Mouse (Mus musculus): ENCODE measurements around the gene Gm49336. TPM values are rescaled to one million over a fixed set of nuclear protein-coding genes. Genes with fewer than 3 reads are reported as not detected.
A peak's percentile ranks its signal among the peaks of the same experiment; 100 is the strongest.

Gene Gm49336
- polyA plus RNA-seq, 1 experiment from 2014 or later, result 63.9 TPM

DNA sequence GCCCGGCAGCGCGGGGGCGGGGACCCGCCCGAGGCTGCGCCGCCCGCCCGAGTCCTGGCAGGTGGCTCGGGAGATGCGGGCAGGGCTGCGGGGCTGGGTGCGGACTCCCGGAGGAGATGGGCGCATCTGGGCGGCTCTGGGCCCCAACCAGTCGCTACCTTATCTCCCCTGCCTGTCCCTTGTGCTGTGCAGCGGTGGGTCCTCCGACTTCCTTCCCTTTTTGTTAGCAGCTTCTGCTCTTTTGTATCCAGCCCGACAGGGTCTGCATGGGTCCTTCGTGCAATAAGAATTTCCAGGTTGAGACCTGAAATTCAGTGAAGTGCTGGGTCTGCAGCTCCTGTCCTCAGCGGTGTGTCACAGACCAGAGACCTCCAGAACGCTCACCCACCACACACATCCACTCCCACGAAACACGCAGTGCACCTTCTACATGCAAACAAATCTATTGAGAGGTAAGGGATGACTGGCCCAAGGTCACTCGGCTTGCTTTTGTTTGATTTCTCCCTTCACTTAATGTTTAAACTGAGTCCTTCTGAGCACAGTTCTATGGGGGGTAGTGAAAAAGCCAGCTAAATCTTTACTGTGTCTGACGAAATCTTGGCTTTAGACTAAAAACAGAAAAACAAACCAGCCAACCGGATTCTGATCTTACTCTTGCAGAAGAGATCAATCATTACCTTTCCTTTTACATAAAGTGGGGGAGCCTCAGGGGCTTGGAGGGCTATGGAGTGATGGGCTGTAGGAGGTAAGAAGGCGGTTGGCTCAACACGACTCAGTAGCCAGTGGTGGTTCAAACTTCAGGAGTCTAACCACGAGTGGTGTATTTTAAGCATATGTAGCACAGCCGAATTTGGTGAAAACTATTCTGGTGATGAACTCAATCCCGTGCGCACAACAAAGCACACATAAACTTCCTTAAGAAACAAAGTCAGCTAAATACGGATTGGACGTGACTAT is 73.4 kb downstream of the Gm49336 start:
- Histone ChIP-seq H3K27me3 (peaks cover 47% of the 10 kb centered on the region), H3K4me1 (peaks cover 13% of the 10 kb centered on the region), H3K4me2 (replicated peaks) (peak overlapping the region; percentile 99), H3K36me3 (no peaks in the 10 kb centered on the region), H3K9me3 (replicated peaks) (no peaks in the 10 kb centered on the region), H3K4me3 (peak overlapping the region; percentile 81), H3K9ac (peak overlapping the region; percentile 83), H3K27ac (peak overlapping the region; percentile 83)
- 19% methylated on average over 37 of the region's 37 CpGs for WGBS
- ATAC-seq (ENCODE audit: low FRiP score), result peak; percentile 69

- ATAC-seq (ENCODE audit: low FRiP score), result peak; percentile 83
Measured at GRCm38 (mm10) chr14:60176891-60177613, 74.3 kb downstream of the Gm49336 start.

GRCm38 (mm10) chr14:60176469-60176890 is 74.8 kb downstream of the Gm49336 start:
- H3K9me3 ChIP-seq (replicated peaks), result no peaks in the 10 kb centered on the region
- H3K9ac ChIP-seq, result peak overlapping the region; percentile 83; the same call in 1 of the 2 replicates
- H3K36me3 ChIP-seq, result no peaks in the 10 kb centered on the region
- 25% methylated on average over 9 of the region's 9 CpGs for WGBS
- H3K27me3 ChIP-seq, result peaks cover 47% of the 10 kb centered on the region
- H3K4me2 ChIP-seq (replicated peaks), result peak overlapping the region; percentile 99
- H3K4me3 ChIP-seq, result peak overlapping the region; percentile 81
- peak overlapping the region; percentile 83; the same call in 1 of the 2 replicates for H3K27ac ChIP-seq
- H3K4me1 ChIP-seq, result peaks cover 18% of the 10 kb centered on the region
- no peak; the same call in none of the 2 replicates for ATAC-seq (ENCODE audit: low FRiP score)

More at GRCm38 (mm10) chr14:60176891-60177613, 74.3 kb downstream of the Gm49336 start:
- Histone ChIP-seq H3K27me3 (peaks cover 47% of the 10 kb centered on the region), H3K4me2 (replicated peaks) (peak overlapping the region; percentile 99), H3K36me3 (no peaks in the 10 kb centered on the region), H3K4me3 (peak overlapping the region; percentile 81), H3K27ac (peak overlapping the region; percentile 83), H3K4me1 (peaks cover 18% of the 10 kb centered on the region), H3K9ac (peak overlapping the region; percentile 83), H3K9me3 (replicated peaks) (no peaks in the 10 kb centered on the region)
- WGBS, result under 1% methylated on average over 60 of the region's 84 CpGs

DNA sequence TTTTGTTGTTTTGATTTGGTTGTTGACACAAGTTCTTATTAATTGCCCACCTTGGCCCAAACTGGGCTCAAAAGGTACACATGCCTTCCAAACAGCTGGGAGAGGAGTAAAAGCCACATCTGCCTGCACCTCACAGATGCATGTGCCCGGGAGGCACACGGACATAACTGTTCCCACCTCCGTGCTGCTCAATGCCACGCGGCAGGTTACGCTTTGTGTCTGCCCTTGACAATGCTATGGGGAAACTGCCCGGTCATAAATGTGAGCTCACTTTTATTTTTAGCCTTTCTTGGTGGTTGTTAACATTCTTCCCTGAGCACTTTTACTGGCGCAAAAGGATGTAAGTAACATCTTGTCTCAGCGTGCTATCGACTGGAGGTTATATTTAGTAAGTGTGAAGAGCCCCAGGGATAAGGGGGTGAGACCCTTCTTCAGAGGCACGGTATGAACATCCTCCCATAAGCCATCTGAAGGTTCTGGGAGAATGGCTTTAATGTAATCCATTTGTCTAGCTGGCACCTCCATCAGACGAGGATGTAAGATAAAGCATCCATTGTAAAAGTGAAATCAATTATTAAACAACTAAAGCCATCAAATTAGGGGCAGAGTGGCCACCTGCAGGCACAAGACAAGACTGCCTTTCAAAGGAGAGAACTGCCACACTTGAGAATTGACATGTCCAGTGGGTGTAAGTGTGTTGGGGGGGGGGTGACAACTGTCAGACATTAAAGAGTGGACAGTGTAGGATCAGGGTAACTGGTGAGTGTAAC is 78.8 kb downstream of the Gm49336 start:
- H3K9me3 ChIP-seq (replicated peaks), result no peaks in the 10 kb centered on the region
- ATAC-seq (ENCODE audit: low FRiP score), result no peak
- H3K27me3 ChIP-seq, result peaks cover 31% of the 10 kb centered on the region
- no peaks in the 10 kb centered on the region for H3K36me3 ChIP-seq
- H3K9ac ChIP-seq, result no peak overlapping the region
- 64% methylated on average over 12 of the region's 12 CpGs for WGBS
- no peak overlapping the region for H3K27ac ChIP-seq
- no peak overlapping the region for H3K4me2 ChIP-seq (replicated peaks)
- no peak overlapping the region for H3K4me3 ChIP-seq
- peaks cover 11% of the 10 kb centered on the region for H3K4me1 ChIP-seq

DNA sequence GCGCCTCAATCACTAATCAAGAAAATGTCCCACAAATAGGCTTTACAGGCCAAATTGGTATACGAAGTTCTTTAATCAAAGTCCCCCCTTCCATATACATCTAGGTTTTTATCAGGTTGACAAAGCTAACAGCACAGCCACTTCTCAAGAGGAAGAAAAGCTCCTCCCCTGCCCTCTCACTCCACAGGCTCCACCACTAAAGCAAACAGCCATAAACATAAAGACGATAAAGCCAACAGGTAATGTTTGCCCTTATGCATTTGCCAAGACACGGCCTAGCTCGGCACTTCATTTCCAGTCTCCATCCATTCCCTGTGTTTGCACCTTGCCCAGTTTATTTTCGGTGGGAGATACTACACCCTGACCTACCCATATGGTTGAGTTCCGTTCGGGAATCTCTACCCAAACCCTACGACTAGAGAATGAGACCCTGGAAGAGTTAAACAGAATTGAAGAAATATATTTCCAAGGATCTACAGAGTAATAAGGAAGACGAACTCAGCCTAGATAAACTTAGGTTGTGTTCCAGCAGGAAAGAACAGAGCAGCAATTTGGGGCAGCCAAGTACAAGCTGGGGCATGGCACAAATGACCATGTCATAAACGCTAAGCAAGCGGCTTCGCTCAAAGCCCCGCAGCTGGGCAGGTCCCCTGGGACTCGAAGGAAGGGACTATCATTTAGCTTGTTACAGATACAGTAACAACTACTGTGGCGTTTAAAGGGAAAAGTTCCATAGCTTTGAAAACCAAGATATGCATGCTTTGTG is 80.3 kb downstream of the Gm49336 start:
- peaks cover 23% of the 10 kb centered on the region for H3K27me3 ChIP-seq
- no peaks in the 10 kb centered on the region for H3K9me3 ChIP-seq (replicated peaks)
- H3K27ac ChIP-seq, result no peak overlapping the region
- H3K9ac ChIP-seq, result no peak overlapping the region
- peaks cover 6% of the 10 kb centered on the region for H3K4me1 ChIP-seq
- no peaks in the 10 kb centered on the region for H3K36me3 ChIP-seq
- 84% methylated on average over 16 of the region's 16 CpGs for WGBS
- H3K4me3 ChIP-seq, result no peak overlapping the region
- ATAC-seq (ENCODE audit: low FRiP score), result no peak
- no peak overlapping the region for H3K4me2 ChIP-seq (replicated peaks)

- Histone ChIP-seq H3K27me3 (no peaks in the 10 kb centered on the region; the same call in 1 of the 2 replicates), H3K9ac (no peak overlapping the region), H3K9me3 (replicated peaks) (no peaks in the 10 kb centered on the region), H3K4me3 (no peak overlapping the region), H3K4me1 (no peaks in the 10 kb centered on the region), H3K27ac (no peak overlapping the region), H3K4me2 (replicated peaks) (no peak overlapping the region), H3K36me3 (no peaks in the 10 kb centered on the region)
- ATAC-seq (ENCODE audit: low FRiP score), result no peak
- WGBS, result 88% methylated on average over 3 of the region's 3 CpGs
Measured at GRCm38 (mm10) chr14:60163367-60163766, 87.9 kb downstream of the Gm49336 start.

MicroRNA genes within 50 kb of the gene (microRNA counts, 519-probe panel; counts per million panel counts)
- microRNA mmu-miR-719, result 470 counts per million, percentile 58 among the panel's probes with 10 or more counts

Small RNA genes within 50 kb of the gene (microRNA-seq; reads per million reads assigned to microRNA genes)
- gene Mir719, result not detected

Other genes starting within 250 kb of the Gm49336 start
- gene Atp8a2, start 54.3 kb downstream of the Gm49336 start, polyA plus RNA-seq (2016; fragmentation: Nextera tagmentation; extraction: Ambion mirVana), result 20.7 and 21.3 TPM in 2 replicates
- 0.06 TPM in 1 of 2 replicates, not detected in the other for gene Nupl1, start 76 bp downstream of the Gm49336 start, polyA plus RNA-seq (2016; fragmentation: Nextera tagmentation; extraction: Ambion mirVana)
- 58.0 and 58.4 TPM in 2 replicates for gene Mtmr6, start 13.7 kb upstream of the Gm49336 start, polyA plus RNA-seq (2016; fragmentation: Nextera tagmentation; extraction: Ambion mirVana)
- 28.2 and 30.4 TPM in 2 replicates for gene Amer2, start 121.8 kb upstream of the Gm49336 start, polyA plus RNA-seq (2016; fragmentation: Nextera tagmentation; extraction: Ambion mirVana)

Data from hindbrain, embryonic 12.5 days (tissue).